Mouse (Mus musculus) midbrain, embryonic 13.5 days (tissue): Measurements from ENCODE around the gene Them5. TPM values are rescaled to one million over a fixed set of nuclear protein-coding genes. Genes with fewer than 3 reads are reported as not detected.

Experiments
- ATAC-seq: fragments of 200-750 bp; cut with Nextera tagmentation; 2 replicates; pipeline ENCODE4 v1.8.0; 2017; ENCODE audit warnings: mild to moderate bottlenecking, moderate TSS enrichment, moderate library complexity
- H3K27ac ChIP-seq: fragments of 300-500 bp; sonication (generic); 2 replicates; pipeline ENCODE4 v1.5.1; 2015; ENCODE audit warnings: inconsistent platforms, mild to moderate bottlenecking, moderate library complexity
- H3K27me3 ChIP-seq: fragments of 300-500 bp; sonication (generic); 2 replicates; pipeline ENCODE4 v1.6.1; 2015; ENCODE audit warnings: mild to moderate bottlenecking, inconsistent platforms
- H3K36me3 ChIP-seq: fragments of 300-500 bp; sonication (generic); 2 replicates; pipeline ENCODE4 v1.6.1; 2015; ENCODE audit warnings: mild to moderate bottlenecking, inconsistent platforms
- H3K4me1 ChIP-seq: fragments of 300-500 bp; sonication (generic); replicated peaks from 2 replicates; pipeline ENCODE4 v1.6.1; 2015; ENCODE audit warnings: inconsistent platforms
- H3K4me2 ChIP-seq: fragments of 300-500 bp; sonication (generic); replicated peaks from 2 replicates; pipeline ENCODE4 v1.6.1; 2015; ENCODE audit warnings: moderate library complexity, mild to moderate bottlenecking, inconsistent platforms
- H3K4me3 ChIP-seq: fragments of 300-500 bp; sonication (generic); replicated peaks from 2 replicates; pipeline ENCODE4 v1.5.1; 2015; ENCODE audit warnings: mild to moderate bottlenecking, inconsistent platforms
- H3K9ac ChIP-seq: fragments of 300-500 bp; sonication (generic); replicated peaks from 2 replicates; pipeline ENCODE4 v1.6.1; 2015; ENCODE audit warnings: mild to moderate bottlenecking, inconsistent platforms
- H3K9me3 ChIP-seq: fragments of 300-500 bp; sonication (generic); 2 replicates; pipeline ENCODE4 v1.6.1; 2016; ENCODE audit warnings: mild to moderate bottlenecking, inconsistent platforms
- WGBS: fragments of 180-500 bp; shearing (Covaris S2); methylation state at CpG from one replicate; pipeline ENCODE4 v1.1.7; 2015; 5-methylcytosine and 5-hydroxymethylcytosine counted together
- polyA plus RNA-seq: library from polyadenylated mRNA; unstranded; fragments of >200 nt; fragmentation: Nextera tagmentation; extraction: Ambion mirVana; gene quantifications from 2 replicates; pipeline ENCODE4 v1.2.1, GENCODE M21; 2015

Them5 gene
- polyA plus RNA-seq, 1 experiment from 2014 or later: 0.46 TPM

DNA sequence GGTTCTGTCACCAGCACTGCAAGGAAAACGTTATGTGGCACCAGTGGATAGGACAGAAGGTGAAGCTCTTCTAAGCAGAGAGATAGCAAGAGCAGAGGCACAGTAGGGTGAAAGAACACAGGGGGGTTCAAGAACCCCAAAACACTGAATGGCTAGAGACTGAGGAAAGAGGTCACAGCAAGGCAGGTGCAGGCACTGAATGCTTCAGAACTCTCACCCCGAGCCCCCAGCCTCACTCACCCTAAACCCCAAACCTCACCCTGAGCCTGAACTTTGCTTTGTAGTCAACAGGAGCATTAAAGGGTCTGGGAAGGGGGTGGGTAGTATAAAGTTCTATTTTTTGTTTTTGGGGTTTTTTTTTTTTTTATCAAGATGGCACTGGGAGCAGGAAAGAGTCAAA lies 6.2 kb downstream of the Them5 start:
- Histone ChIP-seq H3K4me1 (no peaks in the 10 kb centered on the region), H3K27me3 (no peaks in the 10 kb centered on the region), H3K4me2 (no peak overlapping the region), H3K4me3 (no peak overlapping the region), H3K27ac (no peak overlapping the region), H3K9ac (no peak overlapping the region), H3K9me3 (no peaks in the 10 kb centered on the region), H3K36me3 (no peaks in the 10 kb centered on the region)
- no peak for ATAC-seq
- 81% methylated on average over 2 of the region's 2 CpGs for WGBS

DNA sequence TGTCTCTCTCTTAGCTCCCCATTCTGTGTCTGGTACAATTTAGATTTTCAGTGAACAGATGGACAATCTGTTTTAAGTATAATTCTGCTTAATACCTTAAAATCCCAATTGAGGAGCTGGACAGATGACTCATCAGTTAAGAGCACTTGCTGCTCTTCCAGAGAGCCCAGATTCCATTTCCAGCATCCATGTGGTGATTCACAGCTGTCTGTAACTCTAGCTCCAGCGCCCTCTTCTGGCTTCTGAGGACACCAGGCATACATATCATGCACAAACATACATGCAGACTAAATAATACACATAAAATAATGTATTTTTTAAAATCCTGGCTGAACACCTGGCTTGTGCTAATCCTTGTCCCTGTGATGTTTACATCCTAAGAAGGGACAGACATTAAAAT lies 18.9 kb downstream of the Them5 start:
- 0% methylated on average over 1 of the region's 1 CpGs for WGBS
- H3K4me2 ChIP-seq: no peak overlapping the region
- H3K9ac ChIP-seq: no peak overlapping the region
- peaks cover 37% of the 10 kb centered on the region for H3K27me3 ChIP-seq
- ATAC-seq: no peak
- peaks cover 16% of the 10 kb centered on the region for H3K4me1 ChIP-seq
- peaks cover 4% of the 10 kb centered on the region; the same call in 1 of the 2 replicates for H3K9me3 ChIP-seq
- H3K4me3 ChIP-seq: no peak overlapping the region
- H3K27ac ChIP-seq: no peak overlapping the region
- H3K36me3 ChIP-seq: no peaks in the 10 kb centered on the region

- whole genome bisulfite sequencing: 18% methylated on average over 7 of the region's 7 CpGs
- Histone ChIP-seq H3K4me1 (peaks cover 16% of the 10 kb centered on the region), H3K4me3 (peak within 1 kb of the TSS; percentile 57), H3K9me3 (peaks cover 4% of the 10 kb centered on the region; the same call in 1 of the 2 replicates), H3K9ac (peak within 1 kb of the TSS; percentile 82), H3K36me3 (no peaks in the 10 kb centered on the region), H3K4me2 (peak within 1 kb of the TSS; percentile 84), H3K27me3 (peaks cover 43% of the 10 kb centered on the region), H3K27ac (no peak within 1 kb of the TSS)
- no peak for ATAC-seq
These were observed 20.2 kb downstream of the Them5 start, which contains the start of gene C2cd4d for GRCm38 (mm10) chr3:94362138-94362537. Gene C2cd4d (plus strand): TSS chr3:94362438.

DNA sequence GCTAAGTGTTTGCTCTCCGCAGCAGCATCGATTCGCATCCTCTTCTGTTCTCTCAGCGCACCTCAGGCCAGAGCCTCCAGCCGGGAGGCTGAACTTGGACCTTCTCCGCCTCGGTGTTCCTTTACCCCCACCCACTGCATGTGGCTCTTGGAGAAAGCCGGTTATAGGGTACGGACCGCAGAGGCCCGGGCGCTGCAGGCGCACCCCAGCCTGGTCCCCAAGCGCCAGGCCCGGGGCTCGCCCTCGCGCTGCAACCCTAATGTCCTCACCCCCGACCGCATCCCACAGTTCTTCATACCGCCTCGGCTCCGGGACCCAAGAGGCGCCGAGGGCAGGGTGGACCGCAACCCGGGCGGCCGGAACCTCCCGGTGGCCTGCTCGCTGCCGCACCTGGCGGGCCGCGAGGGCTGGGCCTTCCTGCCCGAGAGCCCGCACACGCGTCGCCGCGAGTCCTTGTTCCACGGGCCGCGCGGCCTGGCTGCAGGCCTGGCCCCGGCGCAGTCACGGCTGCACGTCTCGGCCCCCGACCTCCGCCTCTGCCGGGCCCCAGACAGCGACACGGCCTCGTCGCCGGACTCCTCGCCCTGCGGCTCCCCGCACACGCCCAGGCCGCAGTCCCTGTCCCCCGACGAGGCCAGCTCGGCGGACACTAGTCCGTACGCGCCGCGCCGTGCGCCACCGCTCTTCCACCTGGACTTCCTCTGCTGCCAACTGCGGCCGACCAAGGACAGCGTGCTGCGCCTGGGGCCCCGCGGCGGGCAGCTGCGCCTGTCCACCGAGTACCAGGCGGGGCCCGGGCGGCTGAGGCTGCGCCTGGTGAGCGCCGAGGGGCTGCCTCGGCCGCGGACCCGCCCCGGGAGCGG lies 21.6 kb downstream of the Them5 start:
- 5% methylated on average over 97 of the region's 97 CpGs for WGBS
- peak overlapping the region; percentile 17; the same call in 1 of the 2 replicates for H3K27ac ChIP-seq

DNA sequence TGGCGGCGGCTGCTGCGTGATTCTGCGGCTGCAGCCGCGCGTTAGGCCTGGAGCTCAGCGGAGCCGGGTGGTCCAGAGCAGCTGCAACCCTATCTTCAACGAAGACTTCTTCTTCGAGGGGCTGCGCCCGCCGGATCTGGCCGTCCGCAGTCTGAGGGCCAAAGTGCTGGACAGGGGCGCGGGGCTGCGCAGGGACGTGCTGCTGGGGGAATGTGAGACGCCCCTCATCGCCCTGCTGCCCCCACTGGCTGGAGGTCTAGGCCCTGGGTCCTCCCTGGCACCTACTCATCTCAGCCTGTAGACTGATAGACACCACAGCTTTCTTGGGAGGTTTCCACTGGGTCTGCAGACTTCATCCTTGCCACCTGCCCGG lies 22.2 kb downstream of the Them5 start:
- peaks cover 4% of the 10 kb centered on the region; the same call in 1 of the 2 replicates for H3K9me3 ChIP-seq
- peak; percentile 65 for ATAC-seq
- H3K4me2 ChIP-seq: peak overlapping the region; percentile 84
- H3K4me1 ChIP-seq: peaks cover 16% of the 10 kb centered on the region
- H3K4me3 ChIP-seq: peak overlapping the region; percentile 57
- WGBS: 6% methylated on average over 23 of the region's 23 CpGs
- H3K36me3 ChIP-seq: no peaks in the 10 kb centered on the region
- peak overlapping the region; percentile 17; the same call in 1 of the 2 replicates for H3K27ac ChIP-seq
- peaks cover 43% of the 10 kb centered on the region for H3K27me3 ChIP-seq
- peak overlapping the region; percentile 82 for H3K9ac ChIP-seq

More for the DNA sequence above, 21.6 kb downstream of the Them5 start:
- Histone ChIP-seq H3K9ac (peak overlapping the region; percentile 82), H3K36me3 (no peaks in the 10 kb centered on the region), H3K4me1 (peaks cover 16% of the 10 kb centered on the region), H3K4me2 (peak overlapping the region; percentile 84), H3K4me3 (peak overlapping the region; percentile 57), H3K9me3 (peaks cover 4% of the 10 kb centered on the region; the same call in 1 of the 2 replicates), H3K27me3 (peaks cover 43% of the 10 kb centered on the region)
- peak; percentile 77 for ATAC-seq

DNA sequence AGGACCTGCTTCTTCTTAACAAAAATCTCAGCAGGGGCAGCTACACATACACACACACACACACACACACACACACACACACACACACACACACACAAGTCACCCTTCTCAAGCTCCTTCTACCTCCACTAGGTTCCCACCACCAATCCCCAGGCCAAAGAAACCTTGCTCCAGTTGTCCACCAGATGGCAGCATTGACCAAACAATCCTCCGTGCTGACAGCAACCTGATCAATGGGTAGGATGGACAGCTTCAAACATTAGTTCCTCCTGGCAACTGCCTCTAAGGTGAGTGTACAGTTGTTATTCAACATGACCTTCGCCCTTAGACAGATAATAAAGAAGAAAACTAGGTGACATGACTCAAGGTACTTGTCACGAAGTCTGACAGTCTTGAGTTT lies 24.9 kb downstream of the Them5 start:
- peak; percentile 46 for ATAC-seq
- no peaks in the 10 kb centered on the region for H3K36me3 ChIP-seq
- no peak overlapping the region for H3K4me3 ChIP-seq
- H3K9me3 ChIP-seq: peaks cover 4% of the 10 kb centered on the region; the same call in 1 of the 2 replicates
- H3K4me2 ChIP-seq: no peak overlapping the region
- H3K9ac ChIP-seq: no peak overlapping the region
- H3K4me1 ChIP-seq: peaks cover 20% of the 10 kb centered on the region
- 16% methylated on average over 3 of the region's 3 CpGs for WGBS
- no peak overlapping the region for H3K27ac ChIP-seq
- peaks cover 38% of the 10 kb centered on the region for H3K27me3 ChIP-seq

GRCm38 (mm10) chr3:94367511-94367910 lies 25.6 kb downstream of the Them5 start:
- 85% methylated on average over 6 of the region's 6 CpGs for WGBS
- ATAC-seq: no peak
- no peak overlapping the region for H3K4me3 ChIP-seq

DNA sequence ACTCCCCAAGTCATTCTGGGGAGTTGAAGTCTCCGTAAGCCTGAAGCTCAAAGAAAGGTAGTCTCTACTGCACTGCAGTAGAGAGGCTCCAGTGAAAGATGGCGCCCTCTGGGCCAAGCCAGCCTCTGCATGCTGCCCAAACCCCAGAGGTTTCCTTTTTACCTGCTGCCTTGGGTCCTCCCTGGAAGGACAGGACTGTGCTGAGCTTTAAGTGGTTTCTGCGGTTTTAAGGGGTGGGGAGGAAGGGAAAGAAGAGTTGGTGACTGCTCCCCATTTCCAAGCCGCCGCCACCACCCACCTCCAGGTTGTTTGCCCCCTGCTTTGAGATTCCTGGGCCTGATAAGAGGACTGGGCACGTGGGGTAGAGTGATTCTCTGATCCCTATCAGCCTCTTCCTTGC lies 26.7 kb downstream of the Them5 start:
- WGBS: 67% methylated on average over 6 of the region's 6 CpGs
- peaks cover 28% of the 10 kb centered on the region for H3K27me3 ChIP-seq
- no peak overlapping the region for H3K4me3 ChIP-seq
- peaks cover 4% of the 10 kb centered on the region; the same call in 1 of the 2 replicates for H3K9me3 ChIP-seq
- H3K4me2 ChIP-seq: no peak overlapping the region
- no peak overlapping the region for H3K27ac ChIP-seq
- H3K9ac ChIP-seq: no peak overlapping the region
- no peaks in the 10 kb centered on the region for H3K36me3 ChIP-seq
- no peak for ATAC-seq
- peaks cover 28% of the 10 kb centered on the region for H3K4me1 ChIP-seq

More at GRCm38 (mm10) chr3:94367511-94367910, 25.6 kb downstream of the Them5 start:
- Histone ChIP-seq H3K27me3 (peaks cover 31% of the 10 kb centered on the region), H3K4me2 (no peak overlapping the region), H3K9ac (no peak overlapping the region), H3K27ac (no peak overlapping the region), H3K36me3 (no peaks in the 10 kb centered on the region), H3K9me3 (peaks cover 4% of the 10 kb centered on the region; the same call in 1 of the 2 replicates), H3K4me1 (peaks cover 24% of the 10 kb centered on the region)

DNA sequence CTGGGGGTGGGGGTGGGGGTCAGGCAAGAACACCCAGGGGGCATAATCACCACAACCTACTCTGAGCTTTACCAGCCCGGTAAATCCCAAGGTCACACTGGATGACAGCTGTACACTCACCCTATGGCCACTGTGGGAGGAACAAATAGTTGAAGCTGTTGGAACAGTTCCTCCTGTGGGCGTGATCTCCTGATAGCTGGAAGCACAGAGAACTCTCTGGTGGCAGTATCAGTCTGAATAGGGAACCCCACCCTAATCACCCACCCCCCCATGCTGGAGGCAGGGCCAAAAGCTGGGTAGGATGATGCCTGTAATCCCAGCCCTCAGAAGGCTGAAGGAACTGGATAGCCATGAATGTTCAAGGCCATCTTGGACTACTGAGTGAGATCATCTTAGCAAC lies 27.8 kb downstream of the Them5 start:
- Histone ChIP-seq H3K27me3 (peaks cover 22% of the 10 kb centered on the region), H3K4me3 (no peak overlapping the region), H3K4me1 (peaks cover 28% of the 10 kb centered on the region), H3K9me3 (peaks cover 4% of the 10 kb centered on the region; the same call in 1 of the 2 replicates), H3K9ac (no peak overlapping the region), H3K36me3 (no peaks in the 10 kb centered on the region), H3K27ac (no peak overlapping the region), H3K4me2 (no peak overlapping the region)
- ATAC-seq: no peak
- WGBS: 71% methylated on average over 2 of the region's 2 CpGs

DNA sequence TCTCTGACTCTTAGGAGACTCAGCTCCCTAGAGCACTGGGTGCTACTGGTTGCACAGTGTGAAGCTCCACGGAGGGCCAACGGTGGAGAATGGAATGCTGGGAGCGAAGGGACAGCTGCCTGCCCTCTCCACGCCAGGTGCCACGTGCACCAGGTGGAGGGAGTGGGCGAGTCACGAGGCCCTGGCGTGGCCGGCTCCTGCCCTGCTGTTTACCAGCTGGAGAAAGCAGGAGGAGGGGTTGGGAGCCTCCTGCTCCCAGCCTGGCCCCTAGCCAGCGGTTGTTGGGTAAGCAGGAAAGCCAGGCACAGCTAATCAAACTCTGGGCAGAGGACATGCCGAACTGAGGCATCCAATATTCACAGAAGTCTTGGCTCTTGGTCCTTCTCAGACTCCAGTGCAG lies 29.7 kb downstream of the Them5 start:
- Histone ChIP-seq H3K9ac (no peak overlapping the region), H3K9me3 (no peaks in the 10 kb centered on the region), H3K36me3 (no peaks in the 10 kb centered on the region), H3K27ac (no peak overlapping the region), H3K4me1 (peaks cover 28% of the 10 kb centered on the region), H3K4me2 (peak overlapping the region; percentile 29), H3K4me3 (no peak overlapping the region), H3K27me3 (peaks cover 8% of the 10 kb centered on the region)
- 5% methylated on average over 11 of the region's 11 CpGs for WGBS
- peak; percentile 24 for ATAC-seq

- H3K27me3 ChIP-seq: peaks cover 8% of the 10 kb centered on the region
- H3K36me3 ChIP-seq: no peaks in the 10 kb centered on the region
- H3K9ac ChIP-seq: no peak overlapping the region
- no peak overlapping the region for H3K27ac ChIP-seq
- H3K4me3 ChIP-seq: no peak overlapping the region
- peak overlapping the region; percentile 29 for H3K4me2 ChIP-seq
- no peaks in the 10 kb centered on the region for H3K9me3 ChIP-seq
- H3K4me1 ChIP-seq: peaks cover 28% of the 10 kb centered on the region
- WGBS: 0% methylated on average over 3 of the region's 3 CpGs
- ATAC-seq: 0 out of 2 replicates have a peak, but pooled peaks have one; percentile 13
These were observed 30.1 kb downstream of the Them5 start for GRCm38 (mm10) chr3:94372038-94372437.

GRCm38 (mm10) chr3:94372641-94373040 lies 30.7 kb downstream of the Them5 start, which contains the start of gene Rorc:
Gene Rorc (plus strand): TSS chr3:94372794.
- H3K27ac ChIP-seq: no peak within 1 kb of the TSS
- H3K27me3 ChIP-seq: peaks cover 8% of the 10 kb centered on the region
- peak within 1 kb of the TSS; percentile 17; the same call in 1 of the 2 replicates for H3K4me3 ChIP-seq
- ATAC-seq: peak; percentile 10; the same call in 1 of the 2 replicates
- 16% methylated on average over 5 of the region's 5 CpGs for WGBS
- peaks cover 28% of the 10 kb centered on the region for H3K4me1 ChIP-seq
- no peak within 1 kb of the TSS; the same call in 1 of the 2 replicates for H3K9ac ChIP-seq
- no peaks in the 10 kb centered on the region for H3K36me3 ChIP-seq
- no peaks in the 10 kb centered on the region for H3K9me3 ChIP-seq
- peak within 1 kb of the TSS; percentile 36 for H3K4me2 ChIP-seq
